Mouse (Mus musculus) frontal cortex, postnatal 10 days (tissue): ENCODE results near the gene Pdyn.

Experiments used
- DNase-seq, 2 experiments: peaks; one replicate each; pipeline ENCODE4 v3.0.0; 2022; ENCODE audit warnings: low spot score in 2 of 2, mixed read lengths in 1 of 2

Pdyn gene

GRCm38 (mm10) chr2:129654233-129654950 is 45.3 kb downstream of the Pdyn start:
- no peak for DNase-seq

- no peak for DNase-seq
Observed at GRCm38 (mm10) chr2:129653632-129654031, 46.0 kb downstream of the Pdyn start.

DNA sequence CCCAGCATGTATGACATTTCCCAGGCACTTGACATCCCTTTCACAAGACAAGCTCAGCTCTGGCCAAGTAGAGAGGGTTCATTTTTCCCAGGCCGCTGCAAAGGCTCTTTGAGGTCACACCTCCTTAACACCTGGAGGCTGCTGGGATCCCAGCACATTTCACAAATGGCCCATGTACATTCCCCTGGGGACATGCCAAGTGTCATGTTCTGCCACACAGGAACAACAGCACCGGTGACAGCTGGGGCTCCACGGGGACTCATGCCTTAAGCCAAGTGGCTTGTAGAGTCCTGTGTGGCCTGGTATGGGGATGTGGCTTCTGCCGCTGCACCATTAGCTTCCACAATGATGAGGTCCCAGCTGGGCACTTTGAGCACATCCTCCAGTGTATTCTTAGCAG is 47.0 kb downstream of the Pdyn start:
- no peak for DNase-seq
